Mouse (Mus musculus): ENCODE results near the gene Fbxo27. TPM values are rescaled to one million over a fixed set of nuclear protein-coding genes. Genes with fewer than 3 reads are reported as not detected.
A peak's percentile ranks its signal among the peaks of the same experiment; 100 is the strongest.
"Not testable (repeated sequence)": the region's sequence is repeated elsewhere in the genome, so short reads cannot be mapped to it uniquely, and the experiment has no call there.

The Fbxo27 gene
- total RNA-seq, 2 experiments from 2014 or later: 0.34 to 0.76 TPM

DNA sequence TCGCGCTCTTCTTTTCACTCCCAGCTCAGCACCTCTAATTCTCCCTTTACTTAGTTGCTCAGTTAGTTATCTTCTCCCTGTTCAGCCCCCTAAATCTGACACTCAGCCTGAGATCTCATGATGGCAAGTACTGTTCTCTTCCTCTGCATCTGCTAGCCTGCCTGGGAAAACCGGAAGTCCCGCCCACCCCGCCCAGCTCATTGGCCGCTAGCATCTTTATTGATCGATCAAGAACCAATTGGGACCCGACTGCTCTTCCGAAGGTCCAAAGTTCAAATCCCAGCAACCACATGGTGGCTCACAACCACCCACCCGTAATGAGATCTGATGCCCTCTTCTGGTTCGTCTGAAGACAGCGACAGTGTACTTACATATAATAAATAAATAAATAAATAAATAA is 8.7 kb downstream of the Fbxo27 start:
- DNase-seq (ENCODE audit: low spot score): not testable (repeated sequence)

GRCm38 (mm10) chr7:28702601-28703143 is 10.0 kb downstream of the Fbxo27 start:
- no peak for DNase-seq (ENCODE audit: low spot score)

DNA sequence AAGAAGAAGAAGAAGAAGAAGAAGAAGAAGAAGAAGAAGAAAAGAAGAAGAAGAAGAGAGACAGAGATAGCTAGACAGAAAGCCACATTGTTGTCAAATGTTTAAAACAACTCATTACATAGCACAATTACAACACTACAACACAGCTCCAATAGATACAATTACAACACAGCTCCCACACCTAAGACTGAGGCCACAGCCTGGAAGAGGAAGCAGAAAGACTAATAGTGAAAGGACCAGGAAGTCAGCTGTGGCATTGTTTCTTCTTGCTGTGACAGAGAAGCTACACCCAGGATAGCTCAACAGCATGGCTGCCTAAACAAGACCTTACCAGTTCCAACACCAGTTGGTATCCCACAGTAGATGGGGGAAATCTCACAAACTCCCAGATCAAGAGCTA is 16.8 kb downstream of the Fbxo27 start:
- DNase-seq (ENCODE audit: low spot score): no peak

DNA sequence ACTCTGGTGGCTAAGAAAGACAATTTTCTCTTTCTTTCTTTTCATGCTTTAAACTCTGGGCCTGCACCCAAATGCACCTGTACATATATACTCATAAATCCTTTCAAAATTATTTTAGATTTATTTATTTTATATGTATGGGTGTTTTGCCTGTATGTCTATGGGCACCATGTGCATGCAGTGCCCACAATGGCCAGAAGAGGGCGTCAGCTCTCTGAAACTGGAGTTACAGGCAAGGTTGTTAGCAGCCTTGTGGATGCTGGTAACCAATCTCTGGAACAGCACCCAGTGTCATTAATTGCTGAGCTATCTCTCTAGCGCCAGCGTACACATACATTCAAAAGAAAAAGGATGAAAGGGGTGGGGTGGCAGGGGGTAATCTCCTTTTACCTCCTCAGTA is 18.3 kb downstream of the Fbxo27 start:
- DNase-seq (ENCODE audit: low spot score): no peak

GRCm38 (mm10) chr7:28714667-28715066 is 22.0 kb downstream of the Fbxo27 start:
- DNase-seq (ENCODE audit: low spot score): no peak

GRCm38 (mm10) chr7:28715598-28715997 is 22.9 kb downstream of the Fbxo27 start:
- DNase-seq (ENCODE audit: low spot score): no peak

DNA sequence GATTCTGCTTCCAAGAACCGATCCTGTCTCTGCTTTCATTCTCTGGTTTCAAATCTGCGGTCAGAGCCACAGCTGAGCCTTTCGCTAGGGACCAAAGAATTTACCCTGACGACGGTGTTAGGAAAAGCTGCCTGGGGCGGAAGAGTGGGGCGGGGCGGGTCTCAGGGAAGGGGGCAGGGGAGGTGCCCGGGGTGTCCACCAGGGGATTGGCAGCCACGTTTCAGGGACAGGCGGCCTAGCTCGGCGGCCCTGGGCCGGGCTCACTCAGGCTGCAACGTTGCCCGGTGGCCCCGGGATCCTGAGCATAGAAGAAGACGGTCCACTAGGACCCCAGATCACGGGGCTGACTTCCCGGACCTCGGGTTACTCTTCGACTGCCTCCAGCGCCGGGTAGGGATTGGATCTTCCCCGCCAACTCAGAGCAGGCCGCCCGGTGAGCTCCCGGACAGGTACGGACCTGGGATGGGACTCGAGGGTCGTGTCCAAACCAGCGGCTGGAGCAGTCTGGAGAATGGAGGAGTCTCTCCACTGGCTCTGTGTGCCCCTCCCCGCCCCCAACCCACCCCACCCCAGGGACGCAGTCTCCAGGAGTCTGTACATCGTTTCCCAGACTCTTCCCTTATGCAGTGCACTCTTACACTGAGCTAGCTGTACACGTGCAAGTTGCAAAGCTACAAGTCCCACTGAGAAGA is 24.1 kb downstream of the Fbxo27 start, which contains the start of gene Fbxo17:
Gene Fbxo17, plus strand, starts transcription at position 215 of the 692 bp plus-strand sequence.
- DNase-seq (ENCODE audit: low spot score): peak; percentile 69

- no peak for DNase-seq (ENCODE audit: low spot score)
Observed at GRCm38 (mm10) chr7:28717726-28718125, 25.1 kb downstream of the Fbxo27 start.

- no peak for DNase-seq (ENCODE audit: low spot score)
Observed at GRCm38 (mm10) chr7:28719159-28719558, 26.5 kb downstream of the Fbxo27 start.

- no peak for DNase-seq (ENCODE audit: low spot score)
Observed at GRCm38 (mm10) chr7:28719650-28720049, 27.0 kb downstream of the Fbxo27 start.

- no peak for DNase-seq (ENCODE audit: low spot score)
Observed at GRCm38 (mm10) chr7:28720753-28721537, 28.3 kb downstream of the Fbxo27 start.

DNA sequence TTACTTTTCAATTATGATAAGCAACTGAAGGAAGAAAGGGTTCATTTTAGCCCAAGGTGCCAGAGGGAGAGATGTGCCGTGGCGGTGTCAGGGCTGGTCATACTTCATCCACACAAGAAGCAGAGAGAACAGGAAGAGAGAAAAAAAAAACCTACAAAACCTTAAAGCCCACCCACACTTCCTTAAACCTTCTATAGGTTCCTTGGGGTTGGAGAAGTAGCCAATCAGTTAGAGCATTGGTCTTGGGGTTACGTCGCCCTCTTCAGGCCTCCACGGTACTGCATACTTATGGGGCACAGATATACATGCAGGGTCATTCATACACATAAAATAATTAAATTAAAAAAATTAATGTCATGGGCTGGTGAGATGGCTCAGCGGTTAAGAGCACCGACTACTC is 29.4 kb downstream of the Fbxo27 start:
- DNase-seq (ENCODE audit: low spot score): no peak

- no peak for DNase-seq (ENCODE audit: low spot score)
Observed at GRCm38 (mm10) chr7:28724613-28725012, 32.0 kb downstream of the Fbxo27 start.

DNA sequence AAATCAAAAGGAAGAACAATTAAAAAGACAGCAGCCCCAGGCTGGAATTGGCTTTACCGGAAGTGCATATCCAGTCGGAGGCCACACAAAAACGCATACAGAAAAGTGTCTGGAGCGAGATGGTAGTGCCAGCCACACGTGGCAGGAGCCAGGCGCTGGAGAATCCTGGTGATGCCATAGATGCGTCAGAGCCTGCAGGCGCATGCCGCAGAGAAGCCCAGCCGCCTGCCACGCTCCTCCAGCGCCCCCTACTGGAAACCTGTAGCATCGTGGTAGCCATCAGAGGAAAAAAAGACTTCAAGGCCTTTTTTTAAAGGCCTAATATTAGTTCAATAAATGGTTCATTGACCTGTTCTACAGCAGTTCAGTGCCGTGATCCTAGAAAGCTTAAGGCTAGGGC is 34.0 kb downstream of the Fbxo27 start:
- peak; percentile 74 for DNase-seq (ENCODE audit: low spot score)

- peak; percentile 21 for DNase-seq (ENCODE audit: low spot score)
Observed at GRCm38 (mm10) chr7:28727649-28728340, 35.1 kb downstream of the Fbxo27 start.

- DNase-seq (ENCODE audit: low spot score): peak; percentile 35
Observed at GRCm38 (mm10) chr7:28732341-28733142, 39.9 kb downstream of the Fbxo27 start.

DNA sequence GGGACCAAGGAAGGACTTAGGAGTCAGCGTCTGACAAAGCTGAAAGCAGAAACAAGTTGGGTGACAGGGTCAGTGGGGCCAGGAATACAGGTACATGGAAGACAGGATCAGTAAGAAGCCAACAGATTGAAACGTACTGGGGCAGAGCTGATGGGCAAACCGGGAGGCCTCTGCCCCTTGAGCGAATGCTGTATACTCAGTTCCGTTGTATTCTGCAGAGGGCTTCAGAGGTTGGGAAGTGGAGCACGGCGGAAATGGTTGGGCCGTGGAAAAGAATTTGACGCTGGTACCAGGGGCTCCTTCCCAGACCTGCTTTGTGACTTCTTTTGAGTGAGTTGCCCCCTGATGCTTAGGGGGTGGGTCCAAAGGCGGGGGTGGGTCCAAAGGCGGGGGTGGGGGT is 40.6 kb downstream of the Fbxo27 start:
- no peak for DNase-seq (ENCODE audit: low spot score)

- DNase-seq (ENCODE audit: low spot score): no peak
Observed at GRCm38 (mm10) chr7:28735701-28736100, 43.1 kb downstream of the Fbxo27 start.

DNA sequence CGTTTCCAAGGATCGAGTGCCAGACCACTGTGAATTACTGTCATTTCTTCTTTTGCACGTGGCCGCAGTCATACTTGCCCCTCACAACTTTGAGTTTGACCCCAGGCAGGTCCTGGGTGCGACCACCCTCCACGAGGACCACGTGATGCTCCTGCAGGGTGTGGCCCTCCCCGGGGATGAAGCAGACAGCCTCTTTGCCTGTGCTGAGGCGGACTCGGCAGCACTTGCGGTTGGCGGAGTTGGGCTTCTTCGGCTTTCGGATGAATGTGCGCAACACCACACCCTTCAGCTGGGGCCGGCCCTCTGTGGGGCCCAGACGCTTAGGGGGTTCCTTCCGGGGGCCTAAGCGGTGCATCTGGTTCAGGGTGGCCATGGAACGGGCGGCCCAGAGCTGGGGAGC is 47.2 kb downstream of the Fbxo27 start:
- DNase-seq (ENCODE audit: low spot score): no peak

DNA sequence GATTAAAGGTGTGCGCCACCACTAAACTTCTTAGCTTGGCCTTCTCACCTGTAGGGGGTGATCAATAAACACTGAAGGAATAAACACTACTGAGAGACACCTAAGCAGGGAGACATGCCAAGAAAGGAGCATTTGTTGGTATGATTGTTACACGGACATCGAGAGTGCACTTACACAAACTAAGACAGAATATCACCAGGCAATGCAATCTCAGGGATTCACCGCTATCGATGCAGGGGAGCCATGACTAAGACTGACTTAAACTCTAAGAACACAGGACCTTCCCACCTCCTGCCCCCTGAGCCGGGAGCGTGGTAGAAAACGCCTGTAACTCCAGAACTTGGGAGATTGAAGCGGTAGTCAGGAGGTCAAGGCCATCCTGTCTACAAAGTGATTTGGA is 48.3 kb downstream of the Fbxo27 start:
- no peak for DNase-seq (ENCODE audit: low spot score)

DNA sequence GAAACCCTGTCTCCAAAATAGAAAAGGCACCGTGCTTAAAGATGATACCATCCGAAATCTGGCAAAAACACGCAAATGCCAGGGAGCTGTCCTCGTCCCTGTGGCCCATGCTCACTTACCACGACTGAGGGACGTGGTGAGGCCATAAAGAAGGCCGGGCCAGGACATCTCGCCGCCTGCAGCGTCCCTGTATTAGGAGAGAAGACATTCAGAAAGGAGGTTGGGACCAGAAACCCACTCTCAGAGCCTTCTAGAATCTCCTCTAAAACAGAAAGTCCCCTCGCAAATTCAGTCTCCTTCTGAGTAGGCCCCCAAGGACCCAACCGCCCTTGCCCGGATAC is 48.7 kb downstream of the Fbxo27 start:
- DNase-seq (ENCODE audit: low spot score): no peak

All from gastrocnemius, adult 18-20 months (tissue).